Mouse (Mus musculus): ENCODE data around the gene Socs4. TPM values are rescaled to one million over a fixed set of nuclear protein-coding genes. Genes with fewer than 3 reads are reported as not detected.

The Socs4 gene
- 3.2 and 4.0 TPM in 2 replicates for polyA plus RNA-seq (2014; fragmentation: Nextera tagmentation; extraction: Ambion mirVana)

GRCm38 (mm10) chr14:47276637-47277393 is at the start of gene Socs4, which contains the start of gene Wdhd1:
Socs4 (plus strand) TSS chr14:47276931.
Wdhd1 (minus strand) TSS chr14:47276857.
- Histone ChIP-seq H3K9ac (replicated peaks; ENCODE audit: low read depth, low read length) (peak within 1 kb of the TSS; percentile 59), H3K4me3 (ENCODE audit: low read depth, low read length) (peak within 1 kb of the TSS; percentile 55), H3K36me3 (ENCODE audit: control insufficient read depth, insufficient read depth, low read length) (0 out of 2 replicates have a peak, but pooled peaks cover 2% of the 10 kb centered on the region), H3K9me3 (ENCODE audit: control insufficient read depth, low read length) (no peaks in the 10 kb centered on the region), H3K27ac (ENCODE audit: low read depth, low read length) (peak within 1 kb of the TSS; percentile 90), H3K4me1 (ENCODE audit: control insufficient read depth, insufficient read depth, low read length) (peaks cover 13% of the 10 kb centered on the region), H3K4me2 (ENCODE audit: low read depth, low read length) (peak within 1 kb of the TSS; percentile 79), H3K27me3 (ENCODE audit: control insufficient read depth, insufficient read depth, low read length) (no peaks in the 10 kb centered on the region)
- peak; percentile 97 for ATAC-seq (ENCODE audit: low read depth)
- WGBS, result under 1% methylated on average over 74 of the region's 77 CpGs

- Histone ChIP-seq H3K27me3 (ENCODE audit: control insufficient read depth, insufficient read depth, low read length) (no peaks in the 10 kb centered on the region), H3K36me3 (ENCODE audit: control insufficient read depth, insufficient read depth, low read length) (no peaks in the 10 kb centered on the region), H3K9me3 (ENCODE audit: control insufficient read depth, low read length) (no peaks in the 10 kb centered on the region), H3K9ac (replicated peaks; ENCODE audit: low read depth, low read length) (no peak overlapping the region), H3K4me1 (ENCODE audit: control insufficient read depth, insufficient read depth, low read length) (no peaks in the 10 kb centered on the region), H3K4me3 (ENCODE audit: low read depth, low read length) (no peak overlapping the region), H3K27ac (ENCODE audit: low read depth, low read length) (no peak overlapping the region), H3K4me2 (ENCODE audit: low read depth, low read length) (no peak overlapping the region)
- ATAC-seq (ENCODE audit: low read depth), result no peak
- WGBS, result 82% methylated on average over 11 of the region's 11 CpGs
Observed at GRCm38 (mm10) chr14:47229796-47230376, 46.8 kb upstream of the Socs4 start.

GRCm38 (mm10) chr14:47233602-47234001 is 43.1 kb upstream of the Socs4 start:
- Histone ChIP-seq H3K4me2 (ENCODE audit: low read depth, low read length) (no peak overlapping the region), H3K4me1 (ENCODE audit: control insufficient read depth, insufficient read depth, low read length) (no peaks in the 10 kb centered on the region), H3K9me3 (ENCODE audit: control insufficient read depth, low read length) (no peaks in the 10 kb centered on the region), H3K27ac (ENCODE audit: low read depth, low read length) (no peak overlapping the region), H3K27me3 (ENCODE audit: control insufficient read depth, insufficient read depth, low read length) (no peaks in the 10 kb centered on the region), H3K4me3 (ENCODE audit: low read depth, low read length) (no peak overlapping the region), H3K9ac (replicated peaks; ENCODE audit: low read depth, low read length) (no peak overlapping the region), H3K36me3 (ENCODE audit: control insufficient read depth, insufficient read depth, low read length) (no peaks in the 10 kb centered on the region)
- 79% methylated on average over 2 of the region's 2 CpGs for WGBS
- ATAC-seq (ENCODE audit: low read depth), result no peak

GRCm38 (mm10) chr14:47234032-47234431 is 42.7 kb upstream of the Socs4 start:
- no peak overlapping the region for H3K4me3 ChIP-seq (ENCODE audit: low read depth, low read length)
- H3K9me3 ChIP-seq (ENCODE audit: control insufficient read depth, low read length), result no peaks in the 10 kb centered on the region
- H3K4me1 ChIP-seq (ENCODE audit: control insufficient read depth, insufficient read depth, low read length), result no peaks in the 10 kb centered on the region
- H3K4me2 ChIP-seq (ENCODE audit: low read depth, low read length), result no peak overlapping the region
- WGBS, result 93% methylated on average over 3 of the region's 3 CpGs
- H3K36me3 ChIP-seq (ENCODE audit: control insufficient read depth, insufficient read depth, low read length), result no peaks in the 10 kb centered on the region
- no peak overlapping the region for H3K9ac ChIP-seq (replicated peaks; ENCODE audit: low read depth, low read length)
- no peak overlapping the region for H3K27ac ChIP-seq (ENCODE audit: low read depth, low read length)
- no peak for ATAC-seq (ENCODE audit: low read depth)
- H3K27me3 ChIP-seq (ENCODE audit: control insufficient read depth, insufficient read depth, low read length), result no peaks in the 10 kb centered on the region

- Histone ChIP-seq H3K27me3 (ENCODE audit: control insufficient read depth, insufficient read depth, low read length) (no peaks in the 10 kb centered on the region), H3K36me3 (ENCODE audit: control insufficient read depth, insufficient read depth, low read length) (no peaks in the 10 kb centered on the region), H3K9me3 (ENCODE audit: control insufficient read depth, low read length) (no peaks in the 10 kb centered on the region), H3K4me1 (ENCODE audit: control insufficient read depth, insufficient read depth, low read length) (no peaks in the 10 kb centered on the region), H3K9ac (replicated peaks; ENCODE audit: low read depth, low read length) (no peak overlapping the region), H3K4me2 (ENCODE audit: low read depth, low read length) (no peak overlapping the region), H3K4me3 (ENCODE audit: low read depth, low read length) (no peak overlapping the region), H3K27ac (ENCODE audit: low read depth, low read length) (no peak overlapping the region)
- ATAC-seq (ENCODE audit: low read depth), result no peak
- 78% methylated on average over 5 of the region's 5 CpGs for WGBS
Observed at GRCm38 (mm10) chr14:47234526-47235250, 42.0 kb upstream of the Socs4 start.

GRCm38 (mm10) chr14:47236491-47236890 is 40.2 kb upstream of the Socs4 start:
- Histone ChIP-seq H3K27ac (ENCODE audit: low read depth, low read length) (no peak overlapping the region), H3K4me3 (ENCODE audit: low read depth, low read length) (no peak overlapping the region), H3K4me2 (ENCODE audit: low read depth, low read length) (no peak overlapping the region), H3K9me3 (ENCODE audit: control insufficient read depth, low read length) (no peaks in the 10 kb centered on the region), H3K4me1 (ENCODE audit: control insufficient read depth, insufficient read depth, low read length) (no peaks in the 10 kb centered on the region), H3K36me3 (ENCODE audit: control insufficient read depth, insufficient read depth, low read length) (peaks cover 8% of the 10 kb centered on the region; the same call in 1 of the 2 replicates), H3K27me3 (ENCODE audit: control insufficient read depth, insufficient read depth, low read length) (no peaks in the 10 kb centered on the region), H3K9ac (replicated peaks; ENCODE audit: low read depth, low read length) (no peak overlapping the region)
- ATAC-seq (ENCODE audit: low read depth), result no peak
- 90% methylated on average over 7 of the region's 7 CpGs for WGBS

GRCm38 (mm10) chr14:47237286-47237685 is 39.4 kb upstream of the Socs4 start:
- Histone ChIP-seq H3K27ac (ENCODE audit: low read depth, low read length) (no peak overlapping the region), H3K9ac (replicated peaks; ENCODE audit: low read depth, low read length) (no peak overlapping the region), H3K4me1 (ENCODE audit: control insufficient read depth, insufficient read depth, low read length) (no peaks in the 10 kb centered on the region), H3K4me2 (ENCODE audit: low read depth, low read length) (no peak overlapping the region), H3K9me3 (ENCODE audit: control insufficient read depth, low read length) (no peaks in the 10 kb centered on the region), H3K27me3 (ENCODE audit: control insufficient read depth, insufficient read depth, low read length) (no peaks in the 10 kb centered on the region), H3K4me3 (ENCODE audit: low read depth, low read length) (no peak overlapping the region), H3K36me3 (ENCODE audit: control insufficient read depth, insufficient read depth, low read length) (peaks cover 8% of the 10 kb centered on the region; the same call in 1 of the 2 replicates)
- WGBS, result 84% methylated on average over 4 of the region's 4 CpGs
- ATAC-seq (ENCODE audit: low read depth), result no peak

- Histone ChIP-seq H3K27ac (ENCODE audit: low read depth, low read length) (no peak overlapping the region), H3K4me1 (ENCODE audit: control insufficient read depth, insufficient read depth, low read length) (no peaks in the 10 kb centered on the region), H3K4me2 (ENCODE audit: low read depth, low read length) (no peak overlapping the region), H3K36me3 (ENCODE audit: control insufficient read depth, insufficient read depth, low read length) (peaks cover 19% of the 10 kb centered on the region), H3K4me3 (ENCODE audit: low read depth, low read length) (no peak overlapping the region), H3K27me3 (ENCODE audit: control insufficient read depth, insufficient read depth, low read length) (no peaks in the 10 kb centered on the region), H3K9ac (replicated peaks; ENCODE audit: low read depth, low read length) (no peak overlapping the region), H3K9me3 (ENCODE audit: control insufficient read depth, low read length) (no peaks in the 10 kb centered on the region)
- WGBS, result 97% methylated on average over 1 of the region's 1 CpGs
- ATAC-seq (ENCODE audit: low read depth), result no peak
Observed at GRCm38 (mm10) chr14:47240600-47240999, 36.1 kb upstream of the Socs4 start.

GRCm38 (mm10) chr14:47241046-47241445 is 35.7 kb upstream of the Socs4 start:
- H3K36me3 ChIP-seq (ENCODE audit: control insufficient read depth, insufficient read depth, low read length), result peaks cover 19% of the 10 kb centered on the region
- no peak overlapping the region for H3K4me2 ChIP-seq (ENCODE audit: low read depth, low read length)
- no peaks in the 10 kb centered on the region for H3K9me3 ChIP-seq (ENCODE audit: control insufficient read depth, low read length)
- H3K27ac ChIP-seq (ENCODE audit: low read depth, low read length), result no peak overlapping the region
- no peak for ATAC-seq (ENCODE audit: low read depth)
- WGBS, result 95% methylated on average over 6 of the region's 6 CpGs
- no peak overlapping the region for H3K4me3 ChIP-seq (ENCODE audit: low read depth, low read length)
- H3K9ac ChIP-seq (replicated peaks; ENCODE audit: low read depth, low read length), result no peak overlapping the region
- no peaks in the 10 kb centered on the region for H3K27me3 ChIP-seq (ENCODE audit: control insufficient read depth, insufficient read depth, low read length)
- H3K4me1 ChIP-seq (ENCODE audit: control insufficient read depth, insufficient read depth, low read length), result no peaks in the 10 kb centered on the region

All from neural tube, embryonic 14.5 days (tissue).